Mouse (Mus musculus): ENCODE measurements around the gene Gm16427.
"Not testable (repeated sequence)": the region's sequence is repeated elsewhere in the genome, so short reads cannot be mapped to it uniquely, and the experiment has no call there.

Gm16427 gene

GRCm38 (mm10) chr5:93540100-93540499 lies at the start of gene Gm16427:
Gene Gm16427 (minus strand): TSS chr5:93540200.
- in situ Hi-C loops (cut with MseI, MboI): not testable (repeated sequence)
